Mouse (Mus musculus) gastrocnemius, adult 2 months (tissue): ENCODE results near the gene Grk4. TPM values are rescaled to one million over a fixed set of nuclear protein-coding genes. Genes with fewer than 3 reads are reported as not detected.
A peak's percentile ranks its signal among the peaks of the same experiment; 100 is the strongest.
"Not testable (repeated sequence)": the region's sequence is repeated elsewhere in the genome, so short reads cannot be mapped to it uniquely, and the experiment has no call there.

ENCODE experiments used
- DNase-seq: peaks from one replicate; pipeline ENCODE4 v3.0.0; 2022
- H3K27ac ChIP-seq: fragments of 200-600 bp; 2 replicates; pipeline ENCODE4 v1.8.1; 2022; ENCODE audit warnings: mild to moderate bottlenecking
- H3K4me3 ChIP-seq: fragments of 200-600 bp; 2 replicates; pipeline ENCODE4 v1.8.1; 2022; ENCODE audit warnings: mild to moderate bottlenecking, moderate library complexity
- CTCF ChIP-seq: fragments of 200-600 bp; IDR thresholded peaks from 2 replicates; pipeline ENCODE4 v1.8.1; 2022; ENCODE audit warnings: antibody characterized with exemption, mild to moderate bottlenecking, moderate library complexity
- intact Hi-C: fragments of 180-260 bp; cut with DNase I; formaldehyde crosslinking; loops from one replicate; pipeline ENCODE4 v1.15.1; 2025
- total RNA-seq, 2 experiments: library from RNA; stranded (reverse); gene quantifications; 2 replicates each; pipeline ENCODE4 v1.2.3; 2021

Gene Grk4
- total RNA-seq, 2 experiments from 2014 or later, result 1.0 to 4.2 TPM

GRCm38 (mm10) chr5:34654881-34655280 is 5.3 kb upstream of the Grk4 start:
- H3K27ac ChIP-seq, result no peak overlapping the region
- no peak for TF ChIP-seq CTCF
- no peak for DNase-seq
- intact Hi-C loops, result no loop called here
- no peak overlapping the region for H3K4me3 ChIP-seq

- Histone ChIP-seq H3K27ac (no peak overlapping the region), H3K4me3 (no peak overlapping the region)
- no peak for DNase-seq
- intact Hi-C loops, result no loop called here
- TF ChIP-seq CTCF, result no peak
Measured at GRCm38 (mm10) chr5:34657556-34657955, 2.6 kb upstream of the Grk4 start.

GRCm38 (mm10) chr5:34660591-34661130 is 482 bp downstream of the Grk4 start:
- peak overlapping the region; percentile 92 for H3K27ac ChIP-seq
- no peak for TF ChIP-seq CTCF
- peak overlapping the region; percentile 92 for H3K4me3 ChIP-seq
- intact Hi-C loops, result loop anchor here (2.0 kb wide), 1 partner anchor 100 kb away; the partner anchor contains the start of gene Htt
- DNase-seq, result no peak

GRCm38 (mm10) chr5:34661909-34662308 is 1.7 kb downstream of the Grk4 start:
- Histone ChIP-seq H3K4me3 (no peak overlapping the region), H3K27ac (no peak overlapping the region)
- intact Hi-C loops, result loop anchor here (2.0 kb wide), 1 partner anchor 99 kb away; the partner anchor contains the start of gene Htt
- DNase-seq, result no peak
- TF ChIP-seq CTCF, result no peak

GRCm38 (mm10) chr5:34663231-34663630 is 3.1 kb downstream of the Grk4 start:
- DNase-seq, result no peak
- intact Hi-C loops, result no loop called here
- no peak for TF ChIP-seq CTCF
- Histone ChIP-seq H3K4me3 (no peak overlapping the region), H3K27ac (no peak overlapping the region)

- peak; percentile 34 for TF ChIP-seq CTCF
- intact Hi-C loops, result no loop called here
- DNase-seq, result no peak
- no peak overlapping the region for H3K27ac ChIP-seq
- no peak overlapping the region for H3K4me3 ChIP-seq
Measured at GRCm38 (mm10) chr5:34669493-34669892, 9.3 kb downstream of the Grk4 start.

GRCm38 (mm10) chr5:34670280-34670679 is 10.1 kb downstream of the Grk4 start:
- intact Hi-C loops, result no loop called here

GRCm38 (mm10) chr5:34689868-34690267 is 29.7 kb downstream of the Grk4 start:
- intact Hi-C loops, result no loop called here
- no peak overlapping the region for H3K4me3 ChIP-seq
- no peak for TF ChIP-seq CTCF

More at GRCm38 (mm10) chr5:34670280-34670679, 10.1 kb downstream of the Grk4 start:
- peak; percentile 3; the same call in 1 of the 2 replicates for TF ChIP-seq CTCF
- no peak overlapping the region for H3K4me3 ChIP-seq
- DNase-seq, result no peak
- no peak overlapping the region for H3K27ac ChIP-seq

GRCm38 (mm10) chr5:34692782-34693181 is 32.6 kb downstream of the Grk4 start:
- no peak for TF ChIP-seq CTCF
- no peak for DNase-seq
- no peak overlapping the region for H3K27ac ChIP-seq
- H3K4me3 ChIP-seq, result no peak overlapping the region
- intact Hi-C loops, result no loop called here

More at GRCm38 (mm10) chr5:34689868-34690267, 29.7 kb downstream of the Grk4 start:
- H3K27ac ChIP-seq, result no peak overlapping the region
- DNase-seq, result no peak

GRCm38 (mm10) chr5:34695521-34695920 is 35.3 kb downstream of the Grk4 start:
- TF ChIP-seq CTCF, result no peak
- intact Hi-C loops, result no loop called here
- DNase-seq, result no peak
- Histone ChIP-seq H3K27ac (no peak overlapping the region), H3K4me3 (no peak overlapping the region)

- intact Hi-C loops, result no loop called here
- TF ChIP-seq CTCF, result no peak
Measured at GRCm38 (mm10) chr5:34708436-34708835, 48.3 kb downstream of the Grk4 start.

GRCm38 (mm10) chr5:34714371-34714770 is 54.2 kb downstream of the Grk4 start:
- intact Hi-C loops, H3K4me3 ChIP-seq, DNase-seq, H3K27ac ChIP-seq: not testable (repeated sequence)

More at GRCm38 (mm10) chr5:34708436-34708835, 48.3 kb downstream of the Grk4 start:
- no peak overlapping the region for H3K27ac ChIP-seq
- no peak overlapping the region for H3K4me3 ChIP-seq
- no peak for DNase-seq

GRCm38 (mm10) chr5:34714816-34715215 is 54.6 kb downstream of the Grk4 start:
- TF ChIP-seq CTCF, result no peak
- no peak for DNase-seq
- H3K27ac ChIP-seq, result no peak overlapping the region
- no peak overlapping the region for H3K4me3 ChIP-seq
- intact Hi-C loops, result no loop called here

- H3K4me3 ChIP-seq, result no peak overlapping the region
- H3K27ac ChIP-seq, result no peak overlapping the region
- DNase-seq, result no peak
- TF ChIP-seq CTCF, result no peak
- intact Hi-C loops, result no loop called here
Measured at GRCm38 (mm10) chr5:34729141-34729540, 69.0 kb downstream of the Grk4 start.
